Mouse (Mus musculus) brain, embryonic 14.5 days (tissue): Measurements from ENCODE around the gene Gpx7.

ENCODE experiments used
- CTCF ChIP-seq: fragments of 200-500 bp; IDR thresholded peaks from 2 replicates; pipeline ENCODE4 v1.5.1; 2012; ENCODE audit warnings: inconsistent platforms, mild to moderate bottlenecking, moderate library complexity, borderline replicate concordance; ENCODE audit not compliant: insufficient read depth, insufficient read length; ENCODE audit errors: extremely low read depth
- POLR2A ChIP-seq: fragments of 200-500 bp; IDR thresholded peaks from 2 replicates; pipeline ENCODE4 v1.6.1; 2012; ENCODE audit warnings: mild to moderate bottlenecking, inconsistent platforms, borderline replicate concordance; ENCODE audit not compliant: poor library complexity, insufficient read depth, insufficient read length, severe bottlenecking; ENCODE audit errors: extremely low read depth

GRCm38 (mm10) chr4:108386087-108386486 is 20.7 kb downstream of the Gpx7 start:
- TF ChIP-seq CTCF (no peak), POLR2A (no peak)
